Mouse (Mus musculus) liver, embryonic 11.5 days (tissue): ENCODE measurements around the gene Sec16a. TPM values are rescaled to one million over a fixed set of nuclear protein-coding genes. Genes with fewer than 3 reads are reported as not detected.

Source experiments
- ATAC-seq: fragments of 200-750 bp; cut with Nextera tagmentation; replicated peaks from 2 replicates; pipeline ENCODE4 v1.8.0; 2017; ENCODE audit warnings: moderate number of reproducible peaks, mild to moderate bottlenecking, moderate TSS enrichment, moderate library complexity; ENCODE audit not compliant: low FRiP score
- DNase-seq: peaks from one replicate; pipeline ENCODE4 v3.0.0-alpha.2; 2017; ENCODE audit warnings: low spot score
- H3K27ac ChIP-seq: fragments of 300-500 bp; sonication (generic); 2 replicates; pipeline ENCODE4 v1.5.1; 2014; ENCODE audit warnings: mild to moderate bottlenecking, low read depth, low read length, control low read depth
- H3K27me3 ChIP-seq: fragments of 300-500 bp; sonication (generic); replicated peaks from 2 replicates; pipeline ENCODE4 v1.6.1; 2014; ENCODE audit warnings: low read length, mixed read lengths; ENCODE audit not compliant: control insufficient read depth, insufficient read depth
- H3K36me3 ChIP-seq: fragments of 300-500 bp; sonication (generic); 2 replicates; pipeline ENCODE4 v1.6.1; 2014; ENCODE audit warnings: mild to moderate bottlenecking, low read length, moderate library complexity, mixed read lengths; ENCODE audit not compliant: control insufficient read depth, insufficient read depth
- H3K4me1 ChIP-seq: fragments of 300-500 bp; sonication (generic); replicated peaks from 2 replicates; pipeline ENCODE4 v1.6.1; 2014; ENCODE audit warnings: low read length, mixed read lengths; ENCODE audit not compliant: control insufficient read depth, insufficient read depth
- H3K4me2 ChIP-seq: fragments of 300-500 bp; sonication (generic); 2 replicates; pipeline ENCODE4 v1.6.1; 2014; ENCODE audit warnings: mild to moderate bottlenecking, control low read depth, moderate library complexity
- H3K4me3 ChIP-seq: fragments of 300-500 bp; sonication (generic); 2 replicates; pipeline ENCODE4 v1.5.1; 2014; ENCODE audit warnings: low read depth, low read length, control low read depth
- H3K9ac ChIP-seq: fragments of 300-500 bp; sonication (generic); 2 replicates; pipeline ENCODE4 v1.6.1; 2014; ENCODE audit warnings: low read depth, low read length, control low read depth
- H3K9me3 ChIP-seq: fragments of 300-500 bp; sonication (generic); 2 replicates; pipeline ENCODE4 v1.6.1; 2016; ENCODE audit warnings: low read length, inconsistent platforms, mixed read lengths; ENCODE audit not compliant: control insufficient read depth
- WGBS: fragments of 180-500 bp; shearing (Covaris S2); extraction: QIAGEN DNeasy Blood & Tissue Kit; methylation state at CpG from one replicate; pipeline ENCODE4 v1.1.7; 2014; 5-methylcytosine and 5-hydroxymethylcytosine counted together
- polyA plus RNA-seq: library from polyadenylated mRNA; unstranded; fragments of >200 nt; fragmentation: Nextera tagmentation; extraction: Ambion mirVana; gene quantifications from 2 replicates; pipeline ENCODE4 v1.2.1, GENCODE M21; 2014

Gene Sec16a
- polyA plus RNA-seq, 1 experiment from 2014 or later: 33.7 TPM

DNA sequence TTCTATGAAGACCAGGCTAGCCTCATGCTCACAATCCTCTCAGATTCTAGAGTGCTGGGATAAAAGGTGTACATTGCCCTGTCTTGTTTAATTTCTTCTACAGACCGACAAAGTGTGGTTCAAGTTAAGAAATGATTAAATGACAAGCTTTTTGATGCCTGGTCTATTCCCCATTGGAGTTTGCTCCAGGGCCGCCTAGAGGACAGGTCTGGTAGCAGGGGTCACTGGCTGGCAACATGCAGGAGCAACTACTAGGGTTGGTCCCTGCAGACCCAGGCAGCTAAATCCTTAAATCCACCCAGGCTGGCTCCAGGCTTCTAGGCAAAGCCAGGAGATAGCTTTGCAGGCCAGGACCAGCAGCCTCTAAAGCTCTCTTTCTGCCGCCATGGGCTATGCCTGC, 18.0 kb upstream of the Sec16a start:
- no peaks in the 10 kb centered on the region for H3K9me3 ChIP-seq

DNA sequence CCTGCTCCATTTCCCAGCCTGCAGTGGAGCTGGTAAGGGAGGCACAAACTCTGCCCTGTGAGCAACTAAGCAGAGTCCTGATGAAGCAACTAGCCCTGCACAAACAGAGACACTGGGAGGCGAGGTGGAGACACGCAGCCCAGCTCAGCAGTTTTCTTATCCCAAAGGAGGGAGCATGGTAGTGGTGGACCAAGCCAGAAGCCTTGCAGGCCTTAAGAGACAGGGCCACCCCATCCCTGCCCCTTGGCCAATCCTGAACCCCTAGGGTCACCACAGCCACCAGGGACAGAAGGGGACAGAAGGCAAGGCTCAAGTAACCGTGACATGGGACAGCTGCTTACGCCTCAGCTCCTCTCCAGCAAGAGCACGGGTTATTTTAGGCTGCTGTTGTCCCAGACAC, 16.7 kb upstream of the Sec16a start:
- 85% methylated on average over 5 of the region's 5 CpGs for WGBS

More for the DNA sequence above, 18.0 kb upstream of the Sec16a start:
- Histone ChIP-seq H3K9ac (no peak overlapping the region), H3K4me3 (no peak overlapping the region), H3K36me3 (peaks cover 29% of the 10 kb centered on the region), H3K27me3 (no peaks in the 10 kb centered on the region), H3K4me1 (peaks cover 11% of the 10 kb centered on the region), H3K4me2 (no peak overlapping the region), H3K27ac (no peak overlapping the region)
- DNase-seq: no peak
- 85% methylated on average over 3 of the region's 3 CpGs for WGBS
- no peak for ATAC-seq

DNA sequence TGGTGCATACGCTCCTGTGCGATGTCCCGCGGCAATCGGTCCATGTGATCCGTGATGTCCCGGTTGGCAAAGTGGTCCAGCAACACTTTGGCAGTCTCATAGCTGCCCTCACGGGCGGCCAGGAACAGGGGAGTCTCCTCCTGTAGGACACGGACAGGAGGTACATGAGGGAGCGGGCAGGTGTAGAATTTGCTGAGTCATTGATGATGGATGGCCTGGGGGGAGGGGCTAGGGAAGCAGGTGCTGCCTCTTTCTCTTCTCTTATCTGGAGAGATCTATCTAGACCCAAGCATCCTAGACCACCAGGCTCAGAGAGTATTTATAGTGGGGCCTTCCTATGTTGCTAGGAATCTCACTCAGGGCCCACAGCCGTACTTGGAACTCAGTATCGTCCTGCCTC, 15.8 kb upstream of the Sec16a start:
- ATAC-seq (no peak), DNase-seq (no peak)
- Histone ChIP-seq H3K27ac (no peak overlapping the region), H3K4me3 (no peak overlapping the region), H3K4me2 (no peak overlapping the region), H3K9ac (no peak overlapping the region), H3K27me3 (no peaks in the 10 kb centered on the region), H3K4me1 (peaks cover 11% of the 10 kb centered on the region), H3K9me3 (no peaks in the 10 kb centered on the region), H3K36me3 (peaks cover 24% of the 10 kb centered on the region)
- WGBS: 88% methylated on average over 13 of the region's 13 CpGs

More for the DNA sequence above, 16.7 kb upstream of the Sec16a start:
- Histone ChIP-seq H3K4me3 (no peak overlapping the region), H3K27ac (no peak overlapping the region), H3K4me2 (no peak overlapping the region), H3K4me1 (peaks cover 11% of the 10 kb centered on the region), H3K9me3 (no peaks in the 10 kb centered on the region), H3K27me3 (no peaks in the 10 kb centered on the region), H3K36me3 (peaks cover 24% of the 10 kb centered on the region), H3K9ac (no peak overlapping the region)
- ATAC-seq: no peak
- DNase-seq: no peak

DNA sequence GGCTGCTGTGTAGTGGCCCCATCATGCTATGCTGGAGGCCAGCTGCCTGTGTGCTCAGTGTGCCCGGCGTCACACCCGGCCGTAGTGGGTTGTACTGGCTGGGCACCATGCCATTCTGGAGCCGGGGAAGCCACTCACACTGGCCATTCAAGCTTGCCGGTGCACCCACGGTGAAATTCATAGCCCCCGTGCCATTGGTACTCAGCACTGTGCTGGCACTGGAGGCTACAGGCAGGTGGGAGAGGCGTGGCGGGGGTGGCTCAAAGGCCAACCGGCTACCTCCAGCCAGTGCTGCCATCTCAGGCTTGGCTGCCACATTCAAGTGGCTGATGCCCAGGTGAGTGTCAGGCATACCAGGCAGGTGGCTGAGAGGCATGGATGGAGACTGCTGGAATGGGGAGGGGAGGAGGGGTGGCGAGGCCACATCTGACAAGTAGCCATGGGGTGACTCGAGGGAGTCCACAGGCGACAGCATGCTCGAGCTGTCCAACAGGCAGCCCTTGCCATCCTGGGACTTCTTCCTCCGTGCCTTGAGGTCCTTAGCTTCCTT, 15.2 kb upstream of the Sec16a start:
- 91% methylated on average over 16 of the region's 16 CpGs for WGBS
- no peak overlapping the region for H3K9ac ChIP-seq
- H3K4me3 ChIP-seq: no peak overlapping the region
- H3K27me3 ChIP-seq: no peaks in the 10 kb centered on the region
- H3K4me1 ChIP-seq: peaks cover 11% of the 10 kb centered on the region
- no peak overlapping the region for H3K27ac ChIP-seq
- H3K36me3 ChIP-seq: peaks cover 22% of the 10 kb centered on the region
- no peak for DNase-seq
- H3K9me3 ChIP-seq: no peaks in the 10 kb centered on the region
- no peak for ATAC-seq
- no peak overlapping the region for H3K4me2 ChIP-seq

DNA sequence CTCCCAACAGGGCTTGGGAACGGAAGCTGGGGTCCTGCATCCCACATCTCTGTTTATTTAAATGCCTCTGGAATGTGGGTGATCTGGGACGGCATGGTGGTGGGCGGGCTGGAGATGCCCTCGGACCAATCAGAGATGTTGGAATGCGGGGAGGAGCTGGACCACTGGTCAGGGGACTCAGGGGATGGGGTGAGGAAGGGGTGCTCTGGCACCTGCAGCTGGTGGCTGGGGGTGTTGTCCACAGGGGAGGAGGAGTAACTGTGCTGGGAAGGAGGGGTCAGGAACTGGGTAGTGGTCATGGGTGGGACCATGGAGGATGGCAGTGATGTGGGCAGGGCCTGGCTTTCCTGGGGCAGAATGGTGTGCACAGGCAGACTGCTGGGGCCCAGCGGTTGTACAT, 14.5 kb upstream of the Sec16a start:
- H3K9me3 ChIP-seq: no peaks in the 10 kb centered on the region
- H3K9ac ChIP-seq: no peak overlapping the region
- H3K4me2 ChIP-seq: no peak overlapping the region
- no peaks in the 10 kb centered on the region for H3K27me3 ChIP-seq
- no peak overlapping the region for H3K4me3 ChIP-seq
- WGBS: 51% methylated on average over 6 of the region's 6 CpGs
- peaks cover 11% of the 10 kb centered on the region for H3K4me1 ChIP-seq
- ATAC-seq (peak; percentile 40; the same call in 1 of the 2 replicates), DNase-seq (no peak)
- H3K27ac ChIP-seq: no peak overlapping the region
- H3K36me3 ChIP-seq: peaks cover 20% of the 10 kb centered on the region

DNA sequence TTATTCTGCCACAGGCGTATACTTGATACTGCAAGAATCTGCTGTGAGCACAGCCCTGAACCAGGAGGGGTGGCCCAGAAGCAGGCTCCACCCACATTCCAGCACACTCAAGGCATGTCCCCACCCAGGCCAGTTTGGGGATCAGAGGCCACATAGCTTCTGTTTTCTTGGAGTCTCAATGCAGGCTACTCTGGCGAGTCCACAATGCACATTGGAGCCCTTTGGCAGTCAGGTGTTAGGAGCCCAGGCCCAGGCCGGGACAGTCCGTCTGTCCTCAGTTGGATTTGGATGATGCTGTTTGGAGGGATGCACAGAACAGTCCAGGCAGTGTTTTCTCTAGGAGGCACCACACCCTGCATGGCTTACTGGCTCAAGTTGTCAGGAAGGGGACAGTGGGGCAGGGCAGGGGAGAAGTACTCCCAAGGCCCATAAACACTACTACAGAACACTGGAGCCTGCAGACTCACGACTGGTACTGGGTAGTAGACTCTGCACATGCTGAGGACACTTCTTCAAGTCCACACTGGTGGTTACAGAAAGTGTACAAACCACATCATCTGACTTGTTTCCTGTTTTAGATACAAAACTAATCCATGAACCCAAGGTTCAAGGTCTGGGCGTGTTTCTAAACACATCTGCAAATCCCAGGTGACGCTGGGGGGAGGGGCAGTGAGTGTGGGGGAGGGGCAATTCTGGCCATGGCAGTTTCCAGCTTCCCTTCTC, 13.5 kb upstream of the Sec16a start:
- H3K9me3 ChIP-seq: no peaks in the 10 kb centered on the region
- H3K4me3 ChIP-seq: no peak overlapping the region
- WGBS: 42% methylated on average over 7 of the region's 7 CpGs
- H3K27ac ChIP-seq: peak overlapping the region; percentile 60
- no peaks in the 10 kb centered on the region for H3K27me3 ChIP-seq
- H3K9ac ChIP-seq: no peak overlapping the region
- peak; percentile 48 for DNase-seq
- peaks cover 17% of the 10 kb centered on the region for H3K36me3 ChIP-seq
- H3K4me1 ChIP-seq: peaks cover 11% of the 10 kb centered on the region
- H3K4me2 ChIP-seq: no peak overlapping the region
- ATAC-seq: peak; percentile 52; the same call in 1 of the 2 replicates

DNA sequence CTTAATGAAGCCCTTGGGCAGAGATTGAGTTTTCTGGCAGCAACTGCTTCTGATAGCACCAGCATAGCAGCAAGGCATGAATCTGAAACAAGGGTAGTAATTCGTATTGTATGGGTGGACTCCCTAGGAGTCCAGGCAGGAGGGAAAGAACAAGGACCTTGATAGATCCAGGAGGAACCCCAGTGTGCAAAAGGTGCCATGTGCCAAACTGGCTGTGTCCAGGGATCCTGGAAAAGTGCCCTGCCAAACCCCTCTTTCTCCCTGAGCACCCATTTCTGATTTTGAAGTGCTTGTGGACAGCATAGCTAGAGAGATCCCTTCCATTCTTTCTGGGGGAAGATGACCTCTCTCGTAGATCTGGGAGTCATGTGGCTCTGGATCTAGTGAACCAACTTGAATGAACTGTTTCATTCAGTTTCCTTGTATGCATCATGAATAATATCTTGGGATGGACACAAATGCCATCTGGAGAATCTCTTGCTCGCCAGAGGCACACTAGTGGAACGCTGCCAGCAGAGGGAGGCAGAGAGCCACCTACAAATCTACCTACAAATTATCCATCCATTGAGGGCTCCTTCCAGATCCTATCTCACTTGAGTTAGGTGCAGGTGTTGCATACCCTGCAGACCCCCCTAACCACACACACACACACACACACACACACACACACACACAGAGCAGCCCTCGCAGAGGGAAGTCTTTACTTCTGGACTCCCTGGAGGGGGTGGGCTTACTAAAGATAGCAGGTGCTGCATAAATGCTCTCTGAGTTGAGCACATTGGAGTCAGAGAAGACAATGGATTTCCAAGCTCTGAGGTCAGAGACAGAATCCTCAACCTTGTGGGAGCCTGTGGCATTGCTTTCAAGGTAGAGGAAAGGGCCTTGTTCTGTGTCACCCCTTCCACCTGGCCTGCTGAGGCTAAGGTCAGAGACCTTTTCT, 4.4 kb upstream of the Sec16a start:
- H3K4me2 ChIP-seq: no peak overlapping the region
- ATAC-seq (no peak), DNase-seq (peak; percentile 53)
- no peak overlapping the region for H3K27ac ChIP-seq
- no peaks in the 10 kb centered on the region for H3K27me3 ChIP-seq
- H3K36me3 ChIP-seq: no peaks in the 10 kb centered on the region; the same call in 1 of the 2 replicates
- WGBS: 20% methylated on average over 5 of the region's 5 CpGs
- H3K9me3 ChIP-seq: no peaks in the 10 kb centered on the region
- peaks cover 14% of the 10 kb centered on the region for H3K4me1 ChIP-seq
- no peak overlapping the region for H3K9ac ChIP-seq
- no peak overlapping the region for H3K4me3 ChIP-seq

DNA sequence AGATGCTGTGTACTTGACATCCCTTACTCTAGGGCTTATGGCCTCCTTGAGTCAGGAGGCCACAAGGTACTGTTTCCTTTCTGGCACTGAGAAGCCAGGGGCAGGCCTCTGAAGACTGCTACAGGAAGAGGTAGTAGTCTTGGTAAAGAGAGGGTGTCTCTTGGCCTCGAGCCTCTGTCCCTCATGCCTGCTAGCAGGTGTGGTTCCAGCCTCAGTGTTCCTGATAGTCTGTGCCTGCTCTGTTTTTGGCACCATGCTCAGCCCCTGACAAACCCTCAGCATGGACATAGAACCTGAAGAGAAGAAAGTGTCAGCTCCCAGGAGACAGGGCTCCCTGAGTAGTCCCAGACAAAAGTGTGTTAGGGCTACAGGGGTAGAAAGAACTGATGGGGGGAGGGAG, 2.4 kb upstream of the Sec16a start:
- no peak overlapping the region for H3K27ac ChIP-seq
- ATAC-seq: no peak
- H3K4me2 ChIP-seq: peak overlapping the region; percentile 89
- H3K27me3 ChIP-seq: no peaks in the 10 kb centered on the region
- H3K4me1 ChIP-seq: peaks cover 27% of the 10 kb centered on the region
- no peaks in the 10 kb centered on the region; the same call in 1 of the 2 replicates for H3K36me3 ChIP-seq
- no peak for DNase-seq
- H3K4me3 ChIP-seq: no peak overlapping the region
- H3K9me3 ChIP-seq: no peaks in the 10 kb centered on the region
- no peak overlapping the region for H3K9ac ChIP-seq
- 50% methylated on average over 1 of the region's 1 CpGs for WGBS
